In the genomic region with DNA sequence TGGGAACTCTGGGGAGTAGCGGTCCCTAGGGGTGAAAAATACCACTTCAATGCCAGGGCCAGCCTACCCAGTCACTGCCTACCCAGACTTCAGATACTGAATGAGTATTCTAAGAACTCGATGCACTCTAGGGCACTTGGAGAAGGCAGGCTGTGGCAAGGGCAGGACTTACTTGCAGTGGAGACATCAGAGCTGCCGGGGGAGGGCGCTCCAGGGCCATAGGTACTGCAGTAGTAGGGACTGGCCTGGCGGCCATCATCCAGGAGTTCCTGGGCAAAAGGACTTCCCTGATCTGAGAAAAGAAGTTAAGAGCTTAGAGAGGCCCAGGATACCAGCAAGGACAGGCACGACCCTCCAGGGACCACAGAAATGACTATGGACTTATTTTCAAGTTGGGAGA, we compare ENCODE assay signal across 10 mouse cellular contexts. TPM values are rescaled to one million over a fixed set of nuclear protein-coding genes. Genes with fewer than 3 reads are reported as not detected.
DNase-seq lines count a peak whose midpoint lies in the region; ATAC-seq and TF ChIP-seq lines count a peak whose summit lies in the region.
"Had no signal": no experiment of that assay in that cellular context is flagged by ENCODE, and none has a peak within 500 bp of the region (broad histone marks: within the 10 kb centered on the region; RNA-seq: fewer than 3 reads in every experiment).

No protein-coding gene starts in this region.

- no peaks in the 10 kb centered on the region for H3K36me3 ChIP-seq in C2C12 (ENCODE audit: control insufficient read depth, insufficient read depth)
- peaks cover 5% of the 10 kb centered on the region; the same call in 1 of the 2 replicates for H3K36me3 ChIP-seq in kidney, embryonic 15.5 days
- no peaks in the 10 kb centered on the region for H3K36me3 ChIP-seq in midbrain, embryonic 11.5 days (ENCODE audit: control insufficient read depth, insufficient read depth, low read length)
- H3K36me3 ChIP-seq: limb, embryonic 12.5 days had no signal

- no peak overlapping the region for H3K4me3 ChIP-seq in C2C12 (ENCODE audit: insufficient read depth, poor library complexity, severe bottlenecking)
- H3K4me3 ChIP-seq in kidney, embryonic 15.5 days (replicated peaks) = peak overlapping the region; percentile 43; the same call in 1 of the 2 replicates
- H3K4me3 ChIP-seq in midbrain, embryonic 11.5 days (ENCODE audit: low read depth, low read length) = no peak overlapping the region
- H3K4me3 ChIP-seq: limb, embryonic 12.5 days had no signal

- H3K27me3 ChIP-seq in C2C12 (ENCODE audit: control insufficient read depth, insufficient read depth, insufficient read length) = no peaks in the 10 kb centered on the region
- no peaks in the 10 kb centered on the region for H3K27me3 ChIP-seq in kidney, embryonic 15.5 days
- H3K27me3 ChIP-seq in midbrain, embryonic 11.5 days (ENCODE audit: control insufficient read depth, insufficient read depth, low read length) = no peaks in the 10 kb centered on the region
- H3K27me3 ChIP-seq: limb, embryonic 12.5 days had no signal

- no peaks in the 10 kb centered on the region for H3K79me2 ChIP-seq in C2C12 (ENCODE audit: control insufficient read depth, insufficient read depth)

- TF ChIP-seq CTCF in C2C12 (IDR thresholded peaks at IDR 0.05; ENCODE audit: control insufficient read depth, insufficient read depth, insufficient read length) = peak; percentile 25

- H3K79me3 ChIP-seq in C2C12 (ENCODE audit: low read depth) = no peaks in the 10 kb centered on the region

- DNase-seq in ES-CJ7 (ENCODE audit: low read depth, low spot score) (peak; percentile 60), liver (no peak)
- peak; percentile 71 to 80 for DNase-seq in lung, postnatal 4 days
- DNase-seq in midbrain, embryonic 11.5 days (ENCODE audit: low spot score, missing footprints) = no peak
- no peak for DNase-seq in adrenal gland, adult (ENCODE audit: inconsistent age in 2 of 2, low spot score in 1 of 2)
- DNase-seq: cerebellum, adult 11-12 months; thymus, postnatal 36 days had no signal

- H3K4me1 ChIP-seq in kidney, embryonic 15.5 days = peaks cover 54% of the 10 kb centered on the region
- peaks cover 9% of the 10 kb centered on the region for H3K4me1 ChIP-seq in midbrain, embryonic 11.5 days (ENCODE audit: control insufficient read depth, insufficient read depth, low read length)

- H3K9ac ChIP-seq in kidney, embryonic 15.5 days = no peak overlapping the region
- no peak overlapping the region for H3K9ac ChIP-seq in midbrain, embryonic 11.5 days (ENCODE audit: low read length)
- H3K9ac ChIP-seq: limb, embryonic 12.5 days had no signal

- peak overlapping the region; percentile 66 for H3K4me2 ChIP-seq in kidney, embryonic 15.5 days
- no peak overlapping the region for H3K4me2 ChIP-seq in midbrain, embryonic 11.5 days
- H3K4me2 ChIP-seq: limb, embryonic 12.5 days had no signal

- H3ac ChIP-seq in C2C12 (ENCODE audit: control insufficient read depth, insufficient read length, low read depth) = no peak overlapping the region

- WGBS in kidney, embryonic 15.5 days = 78% methylated on average over 6 of the region's 6 CpGs
- 80% methylated on average over 6 of the region's 6 CpGs for WGBS in midbrain, embryonic 11.5 days

- no peaks in the 10 kb centered on the region for H3K9me3 ChIP-seq in kidney, embryonic 15.5 days (replicated peaks)
- H3K9me3 ChIP-seq in midbrain, embryonic 11.5 days (ENCODE audit: control insufficient read depth, low read length) = no peaks in the 10 kb centered on the region
- H3K9me3 ChIP-seq: limb, embryonic 12.5 days had no signal

- H3K27ac ChIP-seq in kidney, embryonic 15.5 days = no peak overlapping the region
- no peak overlapping the region for H3K27ac ChIP-seq in midbrain, embryonic 11.5 days (ENCODE audit: low read depth, low read length)

- ATAC-seq in kidney, embryonic 15.5 days (replicated peaks; ENCODE audit: low FRiP score) = no peak
- no peak for ATAC-seq in midbrain, embryonic 11.5 days (ENCODE audit: low FRiP score)

TF ChIP-seq in C2C12, 6 proteins besides CTCF, POLR2A, EP300 and RAD21:
- no peak for TF ChIP-seq USF1 (IDR thresholded peaks at IDR 0.05; ENCODE audit: low read depth)
- TF ChIP-seq CEBPB (IDR thresholded peaks at IDR 0.05; ENCODE audit: low read depth) = no peak
- TF ChIP-seq MYOG (IDR thresholded peaks at IDR 0.05; ENCODE audit: control insufficient read depth, extremely low read depth, insufficient read length) = no peak
- no peak for TF ChIP-seq MYOD1 (IDR thresholded peaks at IDR 0.05; ENCODE audit: control insufficient read depth, insufficient read length, low read depth)
- TF ChIP-seq FOSL1 (IDR thresholded peaks at IDR 0.05; ENCODE audit: insufficient read depth, low read length, poor library complexity, severe bottlenecking) = no peak
- no peak for TF ChIP-seq MAX (IDR thresholded peaks at IDR 0.05)
TF ChIP-seq in C2C12: peak in this region for 0.

RNA-seq across cellular contexts. Expression of gene Elf3, which starts 2.1 kb away (rescaled TPM):
- not detected for polyA plus RNA-seq in C2C12 (2012; fragmentation: generic; extraction: Trizol)
- polyA plus RNA-seq in kidney, embryonic 15.5 days (2015; fragmentation: Nextera tagmentation; extraction: Ambion mirVana) = 25.8 and 30.7 TPM in 2 replicates
- 0.21 and 0.42 TPM in 2 replicates for polyA plus RNA-seq in midbrain, embryonic 11.5 days (2014; fragmentation: Nextera tagmentation; extraction: Ambion mirVana)

RNA-seq across cellular contexts. Expression of gene Rnpep, which starts 27.6 kb away (rescaled TPM):
- 29.4 TPM for polyA plus RNA-seq in C2C12 (2012; fragmentation: generic; extraction: Trizol)
- polyA plus RNA-seq in kidney, embryonic 15.5 days (2015; fragmentation: Nextera tagmentation; extraction: Ambion mirVana) = 88.0 and 93.4 TPM in 2 replicates
- polyA plus RNA-seq in midbrain, embryonic 11.5 days (2014; fragmentation: Nextera tagmentation; extraction: Ambion mirVana) = 95.8 and 96.2 TPM in 2 replicates

RNA-seq across cellular contexts. Expression of gene Timm17a, which starts 57.3 kb away (rescaled TPM):
- 218 TPM for polyA plus RNA-seq in C2C12 (2012; fragmentation: generic; extraction: Trizol)
- 210 and 234 TPM in 2 replicates for polyA plus RNA-seq in kidney, embryonic 15.5 days (2015; fragmentation: Nextera tagmentation; extraction: Ambion mirVana)
- 177 and 180 TPM in 2 replicates for polyA plus RNA-seq in midbrain, embryonic 11.5 days (2014; fragmentation: Nextera tagmentation; extraction: Ambion mirVana)

Comparison
In these comparisons a context has a peak if more than half of its experiments do, and no peak if none do; other contexts are left out.
1. DNase-seq: peak in ES-CJ7 (single experiment) and lung, postnatal 4 days (2 of 2); none in midbrain, embryonic 11.5 days (single experiment), liver (single experiment) and adrenal gland, adult (0 of 2).
2. RNA of gene Elf3, which starts 2.1 kb away (polyA plus RNA-seq): 25.8 to 30.7 TPM in kidney, embryonic 15.5 days; 0.21 to 0.42 TPM in midbrain, embryonic 11.5 days and not detected in C2C12 (single experiment); every median in the first group is over 10 times any median in the second.